Mouse (Mus musculus): ENCODE data around the gene Neu4.
"Not testable (repeated sequence)": the region's sequence is repeated elsewhere in the genome, so short reads cannot be mapped to it uniquely, and the experiment has no call there.

Neu4 gene

GRCm38 (mm10) chr1:94053530-94054216 lies 33.4 kb downstream of the Neu4 start:
- DNase-seq (ENCODE audit: low read depth, low spot score), result no peak

- no peak for DNase-seq (ENCODE audit: low read depth, low spot score)
Measured at GRCm38 (mm10) chr1:94054481-94054880, 34.2 kb downstream of the Neu4 start.

- no peak for DNase-seq (ENCODE audit: low read depth, low spot score)
Measured at GRCm38 (mm10) chr1:94055966-94056365, 35.7 kb downstream of the Neu4 start.

- DNase-seq (ENCODE audit: low read depth, low spot score), result no peak
Measured at GRCm38 (mm10) chr1:94057401-94057800, 37.1 kb downstream of the Neu4 start.

- not testable (repeated sequence) for DNase-seq (ENCODE audit: low read depth, low spot score)
Measured at GRCm38 (mm10) chr1:94058281-94058680, 38.0 kb downstream of the Neu4 start.

GRCm38 (mm10) chr1:94074756-94075155 lies 54.5 kb downstream of the Neu4 start:
- no peak for DNase-seq (ENCODE audit: low read depth, low spot score)

- no peak for DNase-seq (ENCODE audit: low read depth, low spot score)
Measured at GRCm38 (mm10) chr1:94076702-94077101, 56.5 kb downstream of the Neu4 start.
